Mouse (Mus musculus) ES-E14 (cell line): Measurements from ENCODE around the gene Cyp2s1. TPM values are rescaled to one million over a fixed set of nuclear protein-coding genes. Genes with fewer than 3 reads are reported as not detected.

Experiments used
- DNase-seq: peaks from one replicate; pipeline ENCODE4 v3.0.0-alpha.2; 2013; ENCODE audit warnings: low read depth, low spot score
- H3K27ac ChIP-seq: 2 replicates; pipeline ENCODE4 v1.5.1; 2012; ENCODE audit warnings: low read depth, mild to moderate bottlenecking, low read length, moderate library complexity, mixed read lengths; ENCODE audit not compliant: poor library complexity, insufficient read depth, severe bottlenecking
- H3K36me3 ChIP-seq: 2 replicates; pipeline ENCODE4 v1.6.1; 2012; ENCODE audit warnings: mild to moderate bottlenecking, low read length, moderate library complexity, mixed read lengths; ENCODE audit not compliant: control insufficient read depth, poor library complexity, insufficient read depth, severe bottlenecking
- H3K4me1 ChIP-seq, 2 experiments: fragments of 150-350 bp in 1 of 2; sonication (generic) in 1 of 2; 2 replicates each; pipeline ENCODE4 v1.6.1; 2012; ENCODE audit warnings: low read length in 2 of 2, mild to moderate bottlenecking in 1 of 2, mixed read lengths in 1 of 2; ENCODE audit not compliant: control insufficient read depth in 2 of 2, insufficient read depth in 2 of 2, poor library complexity in 1 of 2
- H3K4me3 ChIP-seq, 2 experiments: fragments of 150-350 bp in 1 of 2; sonication (generic) in 1 of 2; 2 replicates each; pipeline ENCODE4 v1.5.1; 2012; ENCODE audit warnings: low read length in 2 of 2, low read depth in 1 of 2, mild to moderate bottlenecking in 1 of 2, mixed read lengths in 1 of 2; ENCODE audit not compliant: insufficient read depth in 1 of 2, poor library complexity in 1 of 2, severe bottlenecking in 1 of 2
- H3K9ac ChIP-seq: 2 replicates; pipeline ENCODE4 v1.6.1; 2012; ENCODE audit warnings: low read depth, mild to moderate bottlenecking, low read length, mixed read lengths; ENCODE audit not compliant: poor library complexity, insufficient read depth, severe bottlenecking
- H3K9me3 ChIP-seq: fragments of 150-350 bp; sonication (generic); 2 replicates; pipeline ENCODE4 v1.6.1; 2012; ENCODE audit warnings: low read depth, mild to moderate bottlenecking, low read length; ENCODE audit not compliant: control insufficient read depth, insufficient read depth
- CHD2 ChIP-seq: IDR thresholded peaks from 2 replicates; pipeline ENCODE4 v1.6.1; 2014; ENCODE audit warnings: mild to moderate bottlenecking, low read depth, low read length, inconsistent platforms
- HCFC1 ChIP-seq: IDR thresholded peaks from 2 replicates; pipeline ENCODE4 v1.6.1; 2012; ENCODE audit warnings: low read length, inconsistent platforms, borderline replicate concordance; ENCODE audit not compliant: insufficient read depth
- MAFK ChIP-seq: IDR thresholded peaks from 2 replicates; pipeline ENCODE4 v1.6.1; 2014; ENCODE audit warnings: mild to moderate bottlenecking, low read depth, low read length, inconsistent platforms; ENCODE audit not compliant: insufficient read depth
- ZC3H11A ChIP-seq: IDR thresholded peaks from 2 replicates; pipeline ENCODE4 v1.6.1; 2012; ENCODE audit warnings: low read depth, mild to moderate bottlenecking, inconsistent platforms, low read length, borderline replicate concordance
- ZNF384 ChIP-seq: IDR thresholded peaks from 2 replicates; pipeline ENCODE4 v1.6.1; 2012; ENCODE audit warnings: low read depth, low read length, inconsistent platforms
- in situ Hi-C, 2 experiments: fragments of 600-800 bp; cut with MboI; formaldehyde crosslinking; loops; one replicate each; pipeline ENCODE4 v1.15.1; 2025; ENCODE audit warnings: low sequenced_read_pairs in 2 of 2, inconsistent platforms in 1 of 2; ENCODE audit not compliant: unreplicated experiment in 2 of 2
- total RNA-seq: library from RNA; depleted of rRNA; stranded (reverse); fragments of 300-350 nt; gene quantifications from 2 replicates; pipeline ENCODE4 v1.2.3, GENCODE M21; 2012

Gene Cyp2s1
- total RNA-seq, 1 experiment = 11.2 TPM

DNA sequence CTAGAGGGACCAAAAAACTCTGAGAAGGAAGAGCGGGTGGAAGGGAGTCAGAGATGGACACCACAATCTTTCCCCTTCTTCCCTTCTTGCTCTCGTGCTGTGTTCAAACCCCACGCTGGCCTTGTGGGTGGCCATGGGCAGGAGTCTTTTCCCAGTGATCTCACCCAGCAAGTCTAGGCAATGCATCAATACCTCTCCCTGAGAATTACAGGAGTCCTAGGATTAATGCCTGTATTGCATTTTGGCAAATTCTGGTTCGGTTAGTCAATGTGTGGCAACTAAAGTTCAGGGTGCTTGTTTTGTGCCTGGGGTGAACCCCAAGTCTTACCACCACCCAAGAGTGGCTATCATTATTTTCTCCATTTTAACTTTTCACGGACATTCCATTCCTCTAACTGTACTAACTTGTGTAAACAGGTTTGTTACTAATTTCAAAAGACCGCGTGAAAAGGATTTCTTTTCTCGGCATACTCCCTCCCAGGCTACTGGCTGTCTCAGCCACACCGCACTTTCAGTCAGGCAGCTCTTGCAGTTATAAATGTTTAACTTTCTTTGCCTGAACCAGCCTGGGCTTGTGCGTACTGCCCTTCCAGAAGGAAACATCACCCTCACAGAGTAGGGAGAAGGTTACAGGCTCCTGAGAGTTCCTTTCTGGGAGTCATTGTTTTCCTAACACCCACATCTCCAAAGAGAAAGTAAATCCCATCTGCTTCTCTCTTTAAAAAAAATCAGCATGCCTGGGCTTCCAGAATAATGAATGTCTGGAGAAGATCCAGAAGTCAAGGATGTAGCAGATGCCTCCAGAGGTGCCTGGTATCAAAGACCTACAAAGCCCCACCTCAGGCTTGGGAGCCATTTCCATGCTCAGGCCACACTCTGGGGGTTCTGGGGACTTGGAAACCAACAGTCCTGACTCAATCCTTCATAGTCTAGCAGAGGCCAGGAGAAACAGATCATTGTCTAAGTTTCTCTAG, 15.1 kb upstream of the Cyp2s1 start:
- in situ Hi-C loops = no loop called here
- no peak overlapping the region for H3K27ac ChIP-seq

DNA sequence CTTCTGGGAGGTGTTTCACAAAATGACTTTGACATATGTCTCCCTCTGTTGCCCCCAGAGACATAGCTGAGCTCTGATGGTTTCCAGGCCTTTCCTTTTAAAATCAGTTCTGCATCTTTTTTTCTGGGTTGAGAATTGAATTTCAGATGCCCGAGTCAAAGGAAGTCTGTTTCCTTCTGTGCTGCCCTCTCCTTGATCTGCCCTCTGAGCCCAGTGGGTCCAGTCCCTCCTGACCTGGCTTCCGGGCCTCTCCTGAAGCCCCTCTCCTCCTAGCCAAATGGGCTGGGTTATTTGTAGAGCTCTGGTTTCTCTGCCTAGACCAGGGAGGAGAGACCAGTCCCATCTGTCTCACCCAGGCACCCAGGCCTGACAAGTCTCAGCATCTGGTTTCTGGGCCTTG, 13.5 kb upstream of the Cyp2s1 start:
- Histone ChIP-seq H3K27ac (no peak overlapping the region), H3K9ac (no peak overlapping the region), H3K4me1 (peaks cover 0 to 2% of the 10 kb centered on the region in 2 experiments; a peak in 1 of 4 replicates), H3K9me3 (no peaks in the 10 kb centered on the region), H3K4me3 (no peak overlapping the region), H3K36me3 (no peaks in the 10 kb centered on the region)
- TF ChIP-seq ZNF384 (no peak), ZC3H11A (no peak), CHD2 (no peak), HCFC1 (no peak), MAFK (no peak)
- DNase-seq = no peak
- in situ Hi-C loops = no loop called here

More for the DNA sequence above, 15.1 kb upstream of the Cyp2s1 start:
- no peak overlapping the region for H3K4me3 ChIP-seq
- no peak for DNase-seq
- no peaks in the 10 kb centered on the region for H3K36me3 ChIP-seq
- no peak overlapping the region for H3K9ac ChIP-seq
- no peaks in the 10 kb centered on the region for H3K9me3 ChIP-seq
- no peaks in the 10 kb centered on the region for H3K4me1 ChIP-seq
- no peak for TF ChIP-seq ZNF384
- no peak for TF ChIP-seq CHD2
- TF ChIP-seq ZC3H11A = no peak
- no peak for TF ChIP-seq HCFC1
- TF ChIP-seq MAFK = no peak

- no peak for DNase-seq
- H3K9ac ChIP-seq = no peak overlapping the region
- no peaks in the 10 kb centered on the region for H3K9me3 ChIP-seq
- TF ChIP-seq ZNF384 = no peak
- TF ChIP-seq ZC3H11A = no peak
- TF ChIP-seq HCFC1 = no peak
- no peak for TF ChIP-seq CHD2
- in situ Hi-C loops = loop anchor here in 1 of 2 experiments (10.0 kb wide), 1 partner anchor 62 kb away; no protein-coding TSS in a partner anchor
- no peak overlapping the region for H3K27ac ChIP-seq
- no peaks in the 10 kb centered on the region for H3K36me3 ChIP-seq
- H3K4me1 ChIP-seq = peaks cover 0 to 7% of the 10 kb centered on the region in 2 experiments; a peak in 1 of 4 replicates
- no peak overlapping the region for H3K4me3 ChIP-seq
These were observed 10.5 kb upstream of the Cyp2s1 start for GRCm38 (mm10) chr7:25827199-25827598.

- Histone ChIP-seq H3K4me3 (no peak overlapping the region), H3K9me3 (no peaks in the 10 kb centered on the region), H3K27ac (no peak overlapping the region), H3K36me3 (no peaks in the 10 kb centered on the region), H3K9ac (no peak overlapping the region), H3K4me1 (peaks cover 0 to 7% of the 10 kb centered on the region in 2 experiments; a peak in 1 of 4 replicates)
- TF ChIP-seq ZNF384 (no peak), MAFK (no peak), ZC3H11A (no peak), HCFC1 (no peak), CHD2 (no peak)
- no peak for DNase-seq
- in situ Hi-C loops = loop anchor here in 1 of 2 experiments (10.0 kb wide), 1 partner anchor 61 kb away; no protein-coding TSS in a partner anchor
These were observed 9.3 kb upstream of the Cyp2s1 start for GRCm38 (mm10) chr7:25826029-25826428.
